Mouse (Mus musculus) midbrain, embryonic 11.5 days (tissue): ENCODE measurements at regions not wholly inside any gene's neighbourhood (a gene's known extent, or its start where the extent isn't known, plus 50 kb on each side); places are given as distances from the start of the nearest gene placed in this dataset.

Experiments
- ATAC-seq: fragments of 200-750 bp; cut with Nextera tagmentation; 2 replicates; pipeline ENCODE4 v1.8.0; 2017; ENCODE audit warnings: moderate TSS enrichment, moderate library complexity; ENCODE audit not compliant: low FRiP score
- DNase-seq: peaks from one replicate; pipeline ENCODE4 v3.0.0; 2015; ENCODE audit warnings: low spot score; ENCODE audit errors: missing footprints
- H3K27ac ChIP-seq: fragments of 300-500 bp; sonication (generic); 2 replicates; pipeline ENCODE4 v1.5.1; 2014; ENCODE audit warnings: low read depth, low read length
- H3K27me3 ChIP-seq: fragments of 300-500 bp; sonication (generic); 2 replicates; pipeline ENCODE4 v1.6.1; 2014; ENCODE audit warnings: mild to moderate bottlenecking, low read length, moderate library complexity, mixed read lengths; ENCODE audit not compliant: control insufficient read depth, insufficient read depth
- H3K36me3 ChIP-seq: fragments of 300-500 bp; sonication (generic); 2 replicates; pipeline ENCODE4 v1.6.1; 2014; ENCODE audit warnings: mild to moderate bottlenecking, low read length, moderate library complexity, mixed read lengths; ENCODE audit not compliant: control insufficient read depth, insufficient read depth
- H3K4me1 ChIP-seq: fragments of 300-500 bp; sonication (generic); 2 replicates; pipeline ENCODE4 v1.6.1; 2014; ENCODE audit warnings: low read length; ENCODE audit not compliant: control insufficient read depth, insufficient read depth
- H3K4me2 ChIP-seq: fragments of 300-500 bp; sonication (generic); 2 replicates; pipeline ENCODE4 v1.6.1; 2014; ENCODE audit warnings: mild to moderate bottlenecking, moderate library complexity
- H3K4me3 ChIP-seq: fragments of 300-500 bp; sonication (generic); 2 replicates; pipeline ENCODE4 v1.5.1; 2014; ENCODE audit warnings: low read depth, low read length
- H3K9ac ChIP-seq: fragments of 300-500 bp; sonication (generic); 2 replicates; pipeline ENCODE4 v1.6.1; 2014; ENCODE audit warnings: low read length
- H3K9me3 ChIP-seq: fragments of 300-500 bp; sonication (generic); 2 replicates; pipeline ENCODE4 v1.6.1; 2016; ENCODE audit warnings: low read length; ENCODE audit not compliant: control insufficient read depth
- WGBS: fragments of 180-500 bp; shearing (Covaris S2); extraction: QIAGEN DNeasy Blood & Tissue Kit; methylation state at CpG from one replicate; pipeline ENCODE4 v1.1.7; 2014; 5-methylcytosine and 5-hydroxymethylcytosine counted together

DNA sequence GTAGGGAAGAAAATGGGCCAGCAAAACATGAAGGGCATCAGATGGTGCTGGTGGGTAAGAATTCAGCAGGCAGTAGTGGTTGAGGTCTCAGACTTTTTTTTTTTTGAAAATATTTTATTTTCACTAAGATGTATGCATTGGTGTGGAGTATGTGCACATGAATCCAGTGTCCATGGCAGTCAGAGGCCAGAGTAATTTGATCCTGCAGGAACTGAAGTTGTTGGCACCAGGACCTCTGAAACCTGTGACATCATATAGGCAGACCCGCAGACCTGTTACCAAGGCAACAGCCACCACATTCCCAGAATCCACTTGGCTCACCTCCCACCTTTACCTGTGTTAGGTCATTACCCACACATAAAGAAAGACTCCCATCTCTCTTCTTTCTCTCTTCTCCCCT, 207.2 kb upstream of the Megf9 start:
- H3K4me2 ChIP-seq, result no peak overlapping the region
- WGBS, result 74% methylated on average over 1 of the region's 1 CpGs
- DNase-seq (no peak), ATAC-seq (0 out of 2 replicates have a peak, but pooled peaks have one; percentile 42)
- no peak overlapping the region for H3K9ac ChIP-seq
- H3K4me3 ChIP-seq, result no peak overlapping the region
- H3K4me1 ChIP-seq, result no peaks in the 10 kb centered on the region
- H3K9me3 ChIP-seq, result no peaks in the 10 kb centered on the region
- H3K27me3 ChIP-seq, result no peaks in the 10 kb centered on the region
- H3K36me3 ChIP-seq, result no peaks in the 10 kb centered on the region
- no peak overlapping the region for H3K27ac ChIP-seq

DNA sequence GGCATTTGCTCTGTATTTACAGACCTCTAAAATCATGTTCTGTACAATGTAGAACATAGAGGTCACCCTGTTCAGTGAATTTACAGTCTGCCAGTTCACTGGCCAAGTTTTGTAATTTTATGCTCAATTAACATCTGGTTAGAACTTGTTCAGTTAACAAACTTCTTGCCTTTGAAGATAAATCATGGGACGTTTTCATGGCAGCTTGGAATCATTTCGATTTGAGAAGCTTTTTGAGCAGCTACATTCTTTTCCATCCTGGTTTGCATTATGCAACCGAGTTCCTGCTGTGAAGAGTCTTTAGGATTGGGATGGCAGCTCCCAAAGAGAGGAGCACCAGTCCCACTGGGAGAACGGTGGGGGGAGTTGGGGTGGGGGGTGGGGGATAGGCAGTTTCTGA, 206.3 kb upstream of the Megf9 start:
- no peaks in the 10 kb centered on the region for H3K36me3 ChIP-seq
- H3K27me3 ChIP-seq, result no peaks in the 10 kb centered on the region
- DNase-seq (no peak), ATAC-seq (no peak)
- H3K4me2 ChIP-seq, result no peak overlapping the region
- H3K9ac ChIP-seq, result no peak overlapping the region
- no peaks in the 10 kb centered on the region for H3K9me3 ChIP-seq
- WGBS, result 6% methylated on average over 4 of the region's 4 CpGs
- no peak overlapping the region for H3K4me3 ChIP-seq
- H3K4me1 ChIP-seq, result no peaks in the 10 kb centered on the region
- H3K27ac ChIP-seq, result no peak overlapping the region

DNA sequence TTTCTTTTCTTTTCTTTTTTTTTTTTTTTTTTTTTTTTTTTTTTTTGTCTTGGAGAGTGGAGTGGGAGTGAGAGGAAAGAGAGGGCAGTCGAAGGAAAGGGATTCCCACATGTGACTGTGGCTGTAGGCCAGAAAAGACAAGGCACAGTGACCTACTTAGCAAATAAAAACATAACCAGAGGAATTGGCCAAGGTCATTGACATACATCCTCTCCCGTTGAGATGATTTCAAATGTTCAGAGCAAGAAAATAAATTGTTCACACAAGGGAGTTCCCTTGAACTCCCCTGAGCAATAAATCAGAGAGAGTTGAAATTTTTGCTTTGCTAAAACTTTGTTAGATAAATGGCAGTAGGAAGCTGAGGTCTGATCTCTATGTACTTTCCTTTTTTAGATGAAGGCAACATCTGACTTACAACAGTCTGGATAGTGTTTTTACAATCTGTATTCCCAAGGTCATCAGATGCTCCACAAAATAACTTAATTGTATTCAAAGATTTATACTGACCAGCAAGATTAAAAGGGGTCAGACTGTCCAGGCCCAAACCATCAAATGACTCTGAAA, 174.4 kb upstream of the Megf9 start:
- no peak for DNase-seq
- WGBS, result 74% methylated on average over 2 of the region's 2 CpGs

DNA sequence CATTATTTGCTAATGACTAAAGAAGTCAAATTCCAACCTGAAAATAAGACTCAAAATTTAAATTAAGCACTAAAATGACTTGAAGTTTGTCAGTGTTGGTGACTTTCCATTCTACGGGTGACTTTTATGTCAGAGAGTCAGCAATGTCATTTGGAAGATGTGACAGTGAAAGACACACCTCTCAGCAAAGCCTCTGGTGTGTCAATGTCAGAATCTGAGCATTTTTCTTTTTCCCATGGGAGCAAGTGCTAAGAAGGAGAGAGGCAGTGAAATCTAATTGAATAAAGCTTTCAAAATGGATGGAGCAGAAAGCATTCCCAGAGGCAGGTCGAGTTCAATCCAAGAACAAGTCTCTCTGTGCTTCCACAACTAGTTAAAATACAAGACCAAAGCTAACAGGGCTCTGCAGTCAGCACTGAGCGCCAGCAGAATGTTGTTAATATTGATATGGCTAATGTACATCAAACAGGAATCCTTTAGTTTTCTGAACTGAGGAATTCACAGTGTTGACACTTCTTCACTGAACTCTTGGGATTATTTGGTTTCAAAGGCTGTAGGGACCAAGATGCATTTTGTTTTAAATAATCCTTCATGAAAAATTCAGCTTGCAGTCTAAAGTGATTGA, 170.4 kb upstream of the Megf9 start:
- Histone ChIP-seq H3K27ac (no peak overlapping the region), H3K36me3 (no peaks in the 10 kb centered on the region), H3K4me2 (no peak overlapping the region), H3K9ac (no peak overlapping the region), H3K4me3 (no peak overlapping the region), H3K27me3 (no peaks in the 10 kb centered on the region), H3K4me1 (no peaks in the 10 kb centered on the region), H3K9me3 (no peaks in the 10 kb centered on the region)
- DNase-seq (no peak), ATAC-seq (no peak)
- WGBS, result 76% methylated on average over 3 of the region's 3 CpGs

More for the DNA sequence above, 174.4 kb upstream of the Megf9 start:
- no peak for ATAC-seq
- no peak overlapping the region for H3K9ac ChIP-seq
- H3K4me3 ChIP-seq, result no peak overlapping the region
- no peaks in the 10 kb centered on the region for H3K27me3 ChIP-seq
- no peaks in the 10 kb centered on the region for H3K36me3 ChIP-seq
- no peak overlapping the region for H3K4me2 ChIP-seq
- H3K4me1 ChIP-seq, result no peaks in the 10 kb centered on the region
- H3K27ac ChIP-seq, result no peak overlapping the region
- H3K9me3 ChIP-seq, result no peaks in the 10 kb centered on the region

DNA sequence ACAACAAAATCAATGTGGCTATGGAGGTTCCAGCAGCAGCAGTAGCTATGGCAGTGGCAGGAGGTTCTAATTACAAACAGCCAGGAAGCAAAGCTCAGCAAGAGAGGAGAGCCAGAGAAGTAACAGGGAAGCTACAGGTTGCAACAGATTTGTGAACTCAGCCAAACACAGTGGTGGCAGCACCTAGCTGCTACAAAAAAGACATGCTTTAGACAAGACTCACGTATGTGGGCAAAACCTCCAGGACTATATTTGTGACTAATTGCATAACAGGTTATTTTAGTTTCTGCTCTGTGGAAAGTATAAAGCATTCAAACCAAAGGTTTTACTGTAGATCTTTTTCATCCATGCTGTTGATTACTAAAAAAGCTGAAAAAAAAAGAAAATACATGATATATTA, 166.1 kb upstream of the Megf9 start:
- Histone ChIP-seq H3K9me3 (no peaks in the 10 kb centered on the region), H3K4me1 (no peaks in the 10 kb centered on the region), H3K4me2 (no peak overlapping the region), H3K9ac (no peak overlapping the region), H3K4me3 (no peak overlapping the region), H3K27me3 (no peaks in the 10 kb centered on the region), H3K36me3 (no peaks in the 10 kb centered on the region), H3K27ac (no peak overlapping the region)
- 94% methylated on average over 1 of the region's 1 CpGs for WGBS
- DNase-seq, result no peak
- ATAC-seq, result no peak

DNA sequence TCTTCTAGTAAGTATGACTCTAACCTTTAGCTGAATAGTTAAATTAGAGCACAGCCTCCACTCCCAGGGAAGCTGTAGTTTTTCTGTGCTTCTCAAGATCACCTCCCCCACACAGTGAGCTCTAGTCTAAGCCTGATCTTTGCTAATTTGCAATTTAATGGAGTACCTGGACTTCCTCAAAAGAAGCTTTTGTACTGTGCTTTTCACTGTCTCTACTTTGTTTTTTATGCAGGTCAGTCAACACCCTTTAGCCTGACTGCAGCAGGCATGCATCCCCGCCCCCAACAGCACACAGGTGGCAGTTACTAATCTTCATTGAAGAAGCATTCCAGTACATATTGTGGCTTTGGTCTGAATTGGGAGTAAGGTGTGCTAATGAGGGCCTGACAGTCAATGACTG, 129.4 kb upstream of the Megf9 start:
- Histone ChIP-seq H3K4me2 (no peak overlapping the region), H3K9ac (no peak overlapping the region), H3K4me3 (no peak overlapping the region), H3K27ac (no peak overlapping the region), H3K36me3 (no peaks in the 10 kb centered on the region), H3K9me3 (no peaks in the 10 kb centered on the region), H3K4me1 (no peaks in the 10 kb centered on the region), H3K27me3 (no peaks in the 10 kb centered on the region)
- ATAC-seq (no peak), DNase-seq (no peak)
- 79% methylated on average over 1 of the region's 1 CpGs for WGBS

DNA sequence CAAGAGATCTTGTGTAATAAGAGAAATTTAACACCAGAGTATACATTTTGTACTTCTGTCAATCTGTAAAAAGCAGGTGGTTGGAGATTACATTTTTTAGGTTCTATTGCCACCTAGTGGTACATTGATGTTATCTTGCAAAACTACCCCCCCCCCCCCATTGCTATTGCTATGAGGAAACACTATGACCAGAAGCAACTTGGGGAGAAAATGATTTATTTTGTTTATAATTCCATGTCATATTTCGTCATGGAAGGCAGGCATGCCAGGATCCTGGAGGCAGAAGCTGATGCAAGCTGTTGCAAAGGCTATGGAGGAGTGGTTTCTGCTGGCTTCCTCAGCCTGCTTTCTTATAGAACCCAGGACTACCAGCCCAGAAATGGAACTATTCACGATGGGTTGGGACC, 86.6 kb upstream of the Megf9 start:
- no peak overlapping the region for H3K27ac ChIP-seq
- no peaks in the 10 kb centered on the region for H3K36me3 ChIP-seq
- 0 out of 2 replicates have a peak, but pooled peaks have one; percentile 30 for ATAC-seq
- no peaks in the 10 kb centered on the region for H3K4me1 ChIP-seq
- no peaks in the 10 kb centered on the region for H3K9me3 ChIP-seq
- DNase-seq, result no peak
- no peaks in the 10 kb centered on the region; the same call in 1 of the 2 replicates for H3K27me3 ChIP-seq
- no peak overlapping the region for H3K4me3 ChIP-seq
- 63% methylated on average over 2 of the region's 2 CpGs for WGBS
- no peak overlapping the region for H3K9ac ChIP-seq
- no peak overlapping the region for H3K4me2 ChIP-seq

DNA sequence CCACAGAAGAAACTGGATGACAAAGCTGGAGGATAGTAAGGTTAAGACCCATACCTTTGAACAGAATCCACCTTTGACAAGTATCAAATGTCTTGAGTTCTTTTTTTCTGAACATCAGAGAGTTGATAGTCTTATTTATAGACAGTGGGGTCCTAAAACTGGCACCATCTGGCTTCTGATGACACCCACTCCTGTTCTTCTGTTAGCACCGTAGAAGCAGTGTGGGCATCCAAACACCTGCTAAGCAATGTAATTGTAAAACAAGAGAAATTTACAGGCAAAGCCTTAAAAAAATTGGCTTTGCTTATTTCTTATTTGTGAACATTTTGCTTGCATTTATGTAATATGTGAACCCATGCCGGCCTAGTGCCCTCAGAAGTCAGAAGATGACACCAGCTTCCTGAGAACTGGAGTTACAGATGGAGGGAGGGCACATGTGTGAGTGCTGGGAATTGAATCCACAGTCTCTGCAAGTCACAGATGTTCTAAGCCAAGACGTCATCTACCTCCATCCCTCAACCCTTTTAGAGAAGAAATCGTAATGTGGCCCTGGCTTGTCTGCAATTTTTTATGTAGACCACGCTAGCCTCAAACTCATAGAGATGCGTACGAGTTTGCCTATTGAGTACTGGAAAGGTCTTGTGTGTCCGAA, 85.0 kb upstream of the Megf9 start:
- WGBS, result 88% methylated on average over 8 of the region's 8 CpGs
- H3K27me3 ChIP-seq, result no peaks in the 10 kb centered on the region; the same call in 1 of the 2 replicates
- no peak for DNase-seq
- H3K27ac ChIP-seq, result no peak overlapping the region
- no peak overlapping the region for H3K4me3 ChIP-seq
- H3K4me2 ChIP-seq, result no peak overlapping the region
- no peak overlapping the region for H3K9ac ChIP-seq
- H3K4me1 ChIP-seq, result no peaks in the 10 kb centered on the region
- H3K9me3 ChIP-seq, result no peaks in the 10 kb centered on the region
- no peak for ATAC-seq
- H3K36me3 ChIP-seq, result no peaks in the 10 kb centered on the region

DNA sequence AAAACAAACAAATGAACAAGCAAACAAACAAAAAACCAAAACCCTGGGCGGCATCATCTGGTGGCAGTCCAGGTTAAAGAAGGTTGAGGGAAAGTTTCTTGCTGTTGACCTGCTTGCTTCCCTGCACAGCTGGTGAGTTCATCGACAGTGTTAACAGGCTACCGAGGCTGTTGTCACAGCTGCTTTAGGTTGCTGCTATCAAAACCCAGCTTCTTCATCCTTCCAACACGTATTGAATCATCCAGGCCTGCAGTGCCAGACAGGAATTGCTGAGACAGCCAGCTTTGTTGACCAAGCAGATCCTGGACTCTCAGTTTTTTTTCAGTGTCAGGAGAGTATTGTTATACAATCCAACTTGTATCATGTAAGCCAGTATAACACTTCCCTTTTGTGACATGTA, 81.0 kb upstream of the Megf9 start:
- H3K4me2 ChIP-seq, result no peak overlapping the region
- no peaks in the 10 kb centered on the region; the same call in 1 of the 2 replicates for H3K27me3 ChIP-seq
- no peak for DNase-seq
- no peak overlapping the region for H3K9ac ChIP-seq
- 73% methylated on average over 4 of the region's 4 CpGs for WGBS
- no peaks in the 10 kb centered on the region for H3K4me1 ChIP-seq
- ATAC-seq, result no peak
- H3K9me3 ChIP-seq, result no peaks in the 10 kb centered on the region
- H3K36me3 ChIP-seq, result no peaks in the 10 kb centered on the region
- no peak overlapping the region for H3K27ac ChIP-seq
- no peak overlapping the region for H3K4me3 ChIP-seq
